Mouse (Mus musculus): ENCODE measurements around the gene Enpp7. TPM values are rescaled to one million over a fixed set of nuclear protein-coding genes. Genes with fewer than 3 reads are reported as not detected.

The Enpp7 gene
- polyA plus RNA-seq, 1 experiment from 2014 or later, result not detected

DNA sequence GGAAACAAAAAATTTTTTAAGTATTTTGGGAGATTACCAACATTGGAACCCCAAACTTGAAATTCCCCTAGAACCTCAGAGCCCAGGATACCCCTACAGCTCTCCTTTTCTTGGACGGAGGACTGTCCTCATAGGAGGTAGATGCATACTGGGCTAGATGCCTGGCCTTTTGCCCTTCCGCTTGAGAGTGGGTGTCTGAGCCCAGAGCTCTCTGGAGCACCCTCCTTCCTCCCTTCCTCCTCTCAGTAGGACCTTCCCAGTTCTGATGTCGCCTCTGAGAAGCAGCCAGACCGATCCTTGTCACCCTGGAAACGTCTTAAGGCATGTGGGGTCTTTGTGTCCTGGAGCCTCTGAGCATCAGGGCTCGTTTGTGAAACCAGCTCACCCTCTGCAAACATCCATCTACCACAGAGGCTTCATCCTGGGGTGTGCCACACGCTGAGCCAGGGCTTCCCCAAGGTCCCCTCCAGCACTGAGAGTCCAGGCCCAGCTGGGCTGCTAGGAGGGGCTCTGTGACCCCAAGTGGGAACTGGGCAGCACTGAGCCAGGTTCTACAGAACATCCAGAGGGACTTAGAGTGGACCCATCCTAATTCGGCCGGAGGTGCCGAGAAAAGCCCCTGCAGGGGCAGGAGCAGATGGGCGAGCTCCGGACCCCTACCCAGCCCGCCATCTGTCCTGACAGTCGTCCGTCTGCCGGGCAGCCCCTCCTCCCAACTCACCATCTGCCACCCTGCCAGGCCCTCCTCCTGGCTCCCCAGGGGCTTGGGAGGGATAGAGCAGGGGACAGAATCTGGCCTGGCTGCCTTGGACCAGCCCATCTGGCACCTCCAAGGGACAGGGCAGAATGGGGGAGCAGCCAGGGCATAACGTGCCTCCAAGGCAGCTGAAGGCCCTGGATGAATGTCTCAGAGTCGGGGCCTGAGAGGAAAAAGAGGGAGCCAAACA, 15.3 kb upstream of the Enpp7 start:
- peaks cover 30% of the 10 kb centered on the region for H3K27me3 ChIP-seq
- no peak overlapping the region for H3K4me2 ChIP-seq
- 0 out of 2 replicates have a peak overlapping the region, but pooled peaks have one; percentile 21 for H3K9ac ChIP-seq
- H3K4me3 ChIP-seq (replicated peaks), result no peak overlapping the region
- peak overlapping the region; percentile 83 for H3K27ac ChIP-seq
- no peaks in the 10 kb centered on the region for H3K9me3 ChIP-seq
- peak; percentile 68 for ATAC-seq (ENCODE audit: low FRiP score)
- no peaks in the 10 kb centered on the region for H3K36me3 ChIP-seq (replicated peaks)
- 41% methylated on average over 18 of the region's 18 CpGs for WGBS
- H3K4me1 ChIP-seq, result peaks cover 27% of the 10 kb centered on the region

DNA sequence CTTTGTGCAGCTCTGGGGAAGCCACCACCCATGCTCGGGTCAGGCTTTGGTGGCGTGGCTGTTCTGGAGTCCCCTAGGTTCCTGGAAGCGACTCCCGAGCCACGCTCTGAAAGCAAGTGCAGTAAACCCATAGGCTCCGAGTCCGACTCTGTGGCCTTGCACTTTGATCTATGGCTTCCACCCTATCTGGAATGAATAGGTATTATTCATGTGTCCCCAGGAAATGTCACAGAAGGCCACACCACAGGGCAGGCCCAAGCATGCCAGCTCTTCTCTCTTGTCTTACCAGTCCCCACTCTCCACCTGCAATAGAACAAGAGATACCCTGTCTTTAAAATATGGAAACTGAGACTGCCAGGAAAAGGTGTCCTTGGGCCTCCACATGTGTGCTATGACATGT, 13.6 kb upstream of the Enpp7 start:
- H3K9me3 ChIP-seq, result no peaks in the 10 kb centered on the region
- no peak overlapping the region for H3K4me3 ChIP-seq (replicated peaks)
- H3K27me3 ChIP-seq, result peaks cover 41% of the 10 kb centered on the region
- ATAC-seq (ENCODE audit: low FRiP score), result no peak
- no peak overlapping the region for H3K4me2 ChIP-seq
- H3K4me1 ChIP-seq, result peaks cover 27% of the 10 kb centered on the region
- 82% methylated on average over 7 of the region's 7 CpGs for WGBS
- no peaks in the 10 kb centered on the region for H3K36me3 ChIP-seq (replicated peaks)
- no peak overlapping the region for H3K9ac ChIP-seq
- H3K27ac ChIP-seq, result peak overlapping the region; percentile 83; the same call in 1 of the 2 replicates

DNA sequence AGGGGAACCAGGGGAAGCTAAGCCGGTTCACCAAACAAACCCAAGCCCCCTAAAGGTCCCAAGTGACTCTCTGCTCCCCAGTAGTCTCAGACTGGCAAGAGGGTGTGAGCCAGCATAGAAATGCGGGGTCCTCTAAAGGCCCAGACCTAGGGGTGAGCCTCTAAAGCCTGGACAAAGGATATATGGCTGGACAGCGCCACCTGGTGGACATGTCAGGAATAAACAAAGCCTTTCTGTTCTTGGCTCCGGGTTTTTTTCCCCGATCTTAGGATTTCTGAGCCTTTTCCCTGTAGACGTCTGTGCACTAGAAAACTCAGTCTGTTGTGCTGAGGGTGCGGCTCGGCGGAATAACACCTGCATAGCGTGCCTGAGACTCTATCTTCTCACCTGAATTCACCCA, 12.6 kb upstream of the Enpp7 start:
- no peak overlapping the region for H3K27ac ChIP-seq
- H3K4me3 ChIP-seq (replicated peaks), result no peak overlapping the region; the same call in 1 of the 2 replicates
- peaks cover 32% of the 10 kb centered on the region for H3K27me3 ChIP-seq
- ATAC-seq (ENCODE audit: low FRiP score), result peak; percentile 24; the same call in 1 of the 2 replicates
- H3K36me3 ChIP-seq (replicated peaks), result no peaks in the 10 kb centered on the region
- peak overlapping the region; percentile 36 for H3K4me2 ChIP-seq
- under 1% methylated on average over 10 of the region's 10 CpGs for WGBS
- peaks cover 27% of the 10 kb centered on the region for H3K4me1 ChIP-seq
- no peaks in the 10 kb centered on the region for H3K9me3 ChIP-seq
- H3K9ac ChIP-seq, result no peak overlapping the region

DNA sequence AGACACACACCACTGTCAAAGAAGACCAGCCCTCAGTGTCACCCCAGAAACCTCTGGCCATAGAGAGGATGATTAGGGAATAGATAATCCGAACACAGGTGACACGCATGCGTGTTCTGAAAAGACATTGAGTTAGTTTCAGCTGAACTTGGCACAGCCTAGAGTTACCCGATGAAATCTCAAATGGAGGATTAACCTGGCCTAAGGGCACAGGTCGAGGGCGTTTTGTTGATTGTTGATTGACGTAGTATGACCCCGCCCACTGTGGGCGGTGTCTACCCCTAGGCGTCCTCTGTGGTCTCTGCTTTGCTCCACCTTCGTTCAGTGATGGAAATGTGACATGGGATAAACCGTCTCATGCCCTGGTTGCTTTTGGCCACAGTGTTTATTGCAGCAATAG, 12.1 kb upstream of the Enpp7 start:
- H3K4me2 ChIP-seq, result peak overlapping the region; percentile 36
- H3K4me3 ChIP-seq (replicated peaks), result no peak overlapping the region; the same call in 1 of the 2 replicates
- peak; percentile 15; the same call in 1 of the 2 replicates for ATAC-seq (ENCODE audit: low FRiP score)
- peaks cover 27% of the 10 kb centered on the region for H3K4me1 ChIP-seq
- 14% methylated on average over 12 of the region's 12 CpGs for WGBS
- no peaks in the 10 kb centered on the region for H3K9me3 ChIP-seq
- H3K27ac ChIP-seq, result no peak overlapping the region
- no peak overlapping the region for H3K9ac ChIP-seq
- no peaks in the 10 kb centered on the region for H3K36me3 ChIP-seq (replicated peaks)
- peaks cover 27% of the 10 kb centered on the region for H3K27me3 ChIP-seq

DNA sequence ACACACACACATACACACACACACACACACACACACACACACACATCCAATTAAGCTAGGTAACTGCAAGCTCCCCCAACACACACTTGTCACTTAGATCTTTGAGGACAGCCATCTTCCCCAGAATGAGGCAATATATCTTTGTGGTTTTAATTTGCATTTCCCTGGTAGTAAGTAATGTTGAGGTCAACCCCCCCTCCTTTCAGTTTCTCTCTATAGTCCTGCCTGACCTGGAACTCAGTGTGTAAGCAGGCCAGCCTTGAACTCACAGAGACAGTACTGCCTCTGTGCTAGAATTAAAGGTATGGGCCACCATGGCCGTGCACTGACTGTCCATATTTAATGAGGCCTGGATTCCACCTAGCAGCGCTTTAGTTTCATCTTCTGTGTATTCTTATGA, 7.6 kb upstream of the Enpp7 start:
- no peak for ATAC-seq (ENCODE audit: low FRiP score)
- H3K4me2 ChIP-seq, result no peak overlapping the region
- H3K4me3 ChIP-seq (replicated peaks), result no peak overlapping the region
- H3K27ac ChIP-seq, result no peak overlapping the region
- H3K9me3 ChIP-seq, result no peaks in the 10 kb centered on the region
- peaks cover 19% of the 10 kb centered on the region for H3K4me1 ChIP-seq
- no peak overlapping the region for H3K9ac ChIP-seq
- peaks cover 32% of the 10 kb centered on the region for H3K27me3 ChIP-seq
- no peaks in the 10 kb centered on the region for H3K36me3 ChIP-seq (replicated peaks)
- WGBS, result 82% methylated on average over 2 of the region's 2 CpGs

DNA sequence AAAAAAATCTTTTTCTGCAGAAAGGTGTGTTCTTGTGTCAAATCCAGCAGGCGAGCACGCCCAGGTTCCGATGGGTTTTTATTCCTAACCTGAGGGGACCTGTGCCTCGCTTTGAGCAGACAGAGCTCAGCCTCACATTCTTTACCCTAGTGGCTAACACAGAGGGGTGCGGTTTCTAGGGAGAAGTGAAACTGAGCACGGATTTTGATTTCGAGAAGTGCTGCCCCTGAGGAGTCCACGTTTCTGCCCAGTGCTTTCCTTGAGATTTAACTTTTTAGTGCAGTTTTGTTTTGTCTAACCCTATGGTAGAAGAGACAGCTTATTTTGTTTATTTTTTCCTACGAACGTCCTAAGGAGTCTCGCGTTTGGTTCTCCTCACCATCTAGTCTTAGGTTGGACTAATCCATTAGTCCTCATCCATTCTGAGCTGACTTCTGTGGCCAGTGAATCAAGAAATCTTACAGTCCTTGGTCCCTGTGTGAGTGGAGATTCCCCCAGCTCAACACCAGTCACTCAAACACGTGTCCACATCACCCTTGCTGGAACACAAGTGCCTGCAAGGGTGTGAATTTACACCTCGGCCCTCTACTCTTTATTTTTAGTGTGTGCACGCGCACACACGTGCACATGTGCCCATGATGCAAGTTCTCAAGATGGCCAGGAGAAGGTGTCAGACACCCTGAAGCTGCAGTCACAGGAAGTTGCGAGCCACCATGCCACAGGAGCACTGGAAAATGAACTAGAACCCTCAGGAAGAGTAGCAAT, 6.8 kb upstream of the Enpp7 start:
- peaks cover 16% of the 10 kb centered on the region; the same call in 1 of the 2 replicates for H3K4me1 ChIP-seq
- no peaks in the 10 kb centered on the region for H3K9me3 ChIP-seq
- H3K27me3 ChIP-seq, result peaks cover 29% of the 10 kb centered on the region
- H3K4me3 ChIP-seq (replicated peaks), result no peak overlapping the region
- no peak overlapping the region for H3K27ac ChIP-seq
- no peak for ATAC-seq (ENCODE audit: low FRiP score)
- H3K4me2 ChIP-seq, result no peak overlapping the region
- H3K36me3 ChIP-seq (replicated peaks), result no peaks in the 10 kb centered on the region
- WGBS, result 67% methylated on average over 18 of the region's 18 CpGs
- H3K9ac ChIP-seq, result no peak overlapping the region

DNA sequence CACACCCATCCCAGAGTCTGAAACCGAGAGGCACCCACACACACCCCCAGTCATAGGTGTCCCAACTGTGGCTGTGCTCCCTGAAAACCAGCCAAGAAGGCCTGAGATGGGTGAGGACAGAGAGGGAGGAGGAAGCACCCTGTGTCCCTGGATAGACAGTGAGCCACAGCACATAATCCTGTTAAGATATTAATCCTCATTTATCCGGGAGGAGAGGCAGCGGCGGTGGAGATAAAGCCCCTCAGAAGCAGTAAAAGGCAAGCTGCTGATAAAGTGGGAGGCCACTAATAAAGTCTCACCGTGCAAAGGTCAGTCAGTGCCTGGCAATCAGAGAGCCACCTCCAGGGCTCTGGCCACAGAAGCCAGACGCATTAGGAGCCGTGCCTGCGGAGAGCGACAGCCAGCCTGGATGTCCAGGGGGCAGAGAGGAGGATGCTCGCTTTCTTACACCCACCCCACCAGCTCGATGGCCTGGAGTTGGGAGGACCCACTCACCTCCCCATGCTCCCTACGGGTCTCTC, 5.3 kb upstream of the Enpp7 start:
- no peak overlapping the region for H3K4me3 ChIP-seq (replicated peaks)
- no peak overlapping the region for H3K9ac ChIP-seq
- no peaks in the 10 kb centered on the region for H3K36me3 ChIP-seq (replicated peaks)
- peaks cover 31% of the 10 kb centered on the region; the same call in 1 of the 2 replicates for H3K27me3 ChIP-seq
- H3K9me3 ChIP-seq, result no peaks in the 10 kb centered on the region
- ATAC-seq (ENCODE audit: low FRiP score), result no peak
- H3K4me2 ChIP-seq, result no peak overlapping the region
- H3K4me1 ChIP-seq, result peaks cover 16% of the 10 kb centered on the region; the same call in 1 of the 2 replicates
- H3K27ac ChIP-seq, result no peak overlapping the region
- 60% methylated on average over 12 of the region's 12 CpGs for WGBS

DNA sequence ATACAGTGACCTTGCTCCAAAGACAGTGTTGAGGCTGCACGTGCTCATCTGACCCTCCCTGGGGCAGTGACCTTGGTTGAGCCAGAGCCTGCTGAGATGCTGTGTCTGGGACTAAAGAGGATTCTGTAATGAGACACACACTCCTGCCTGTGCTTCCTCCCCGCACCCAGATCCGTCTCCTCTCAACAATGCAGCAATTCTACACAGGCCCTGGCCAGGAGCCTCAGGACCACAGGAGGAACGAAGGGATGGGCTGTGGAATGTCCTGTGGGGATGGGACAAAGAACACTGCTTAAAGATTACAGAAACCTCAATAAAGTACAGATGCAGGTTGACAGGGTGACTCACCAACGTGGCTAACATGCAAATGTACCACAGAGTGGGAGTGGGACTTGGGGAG, 2.4 kb upstream of the Enpp7 start:
- no peak overlapping the region for H3K4me2 ChIP-seq
- 62% methylated on average over 5 of the region's 5 CpGs for WGBS

DNA sequence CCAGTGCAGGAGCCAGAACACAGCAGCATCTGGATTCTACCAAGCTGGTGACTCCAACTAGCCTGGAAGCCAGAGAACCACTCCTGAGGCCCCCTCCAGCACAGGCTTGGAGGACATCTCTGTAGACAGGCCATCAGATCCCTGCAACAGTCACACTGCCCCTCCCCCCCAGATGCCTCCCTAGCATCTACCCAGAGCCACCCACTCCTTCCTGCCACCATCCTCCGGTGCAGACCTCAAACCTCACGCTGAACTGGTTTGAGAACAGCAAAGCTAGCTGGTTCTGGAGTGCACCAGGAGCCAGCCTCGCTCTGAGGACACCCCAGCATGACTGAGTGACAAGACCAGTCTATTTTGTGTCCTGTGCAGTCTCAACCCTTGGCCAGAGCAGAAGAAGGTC, 4.8 kb downstream of the Enpp7 start:
- H3K4me1 ChIP-seq, result peaks cover 7% of the 10 kb centered on the region
- H3K9me3 ChIP-seq, result no peaks in the 10 kb centered on the region
- H3K36me3 ChIP-seq (replicated peaks), result no peaks in the 10 kb centered on the region
- no peak for ATAC-seq (ENCODE audit: low FRiP score)
- no peak overlapping the region for H3K4me2 ChIP-seq
- 78% methylated on average over 3 of the region's 3 CpGs for WGBS
- no peak overlapping the region for H3K4me3 ChIP-seq (replicated peaks)
- no peak overlapping the region for H3K27ac ChIP-seq
- no peak overlapping the region for H3K9ac ChIP-seq
- peaks cover 22% of the 10 kb centered on the region for H3K27me3 ChIP-seq

More for the DNA sequence above, 2.4 kb upstream of the Enpp7 start:
- 0 out of 2 replicates have a peak, but pooled peaks cover 20% of the 10 kb centered on the region for H3K27me3 ChIP-seq
- H3K36me3 ChIP-seq (replicated peaks), result no peaks in the 10 kb centered on the region
- peaks cover 16% of the 10 kb centered on the region; the same call in 1 of the 2 replicates for H3K4me1 ChIP-seq
- ATAC-seq (ENCODE audit: low FRiP score), result no peak
- no peak overlapping the region for H3K27ac ChIP-seq
- H3K9ac ChIP-seq, result no peak overlapping the region
- no peaks in the 10 kb centered on the region for H3K9me3 ChIP-seq
- H3K4me3 ChIP-seq (replicated peaks), result no peak overlapping the region

DNA sequence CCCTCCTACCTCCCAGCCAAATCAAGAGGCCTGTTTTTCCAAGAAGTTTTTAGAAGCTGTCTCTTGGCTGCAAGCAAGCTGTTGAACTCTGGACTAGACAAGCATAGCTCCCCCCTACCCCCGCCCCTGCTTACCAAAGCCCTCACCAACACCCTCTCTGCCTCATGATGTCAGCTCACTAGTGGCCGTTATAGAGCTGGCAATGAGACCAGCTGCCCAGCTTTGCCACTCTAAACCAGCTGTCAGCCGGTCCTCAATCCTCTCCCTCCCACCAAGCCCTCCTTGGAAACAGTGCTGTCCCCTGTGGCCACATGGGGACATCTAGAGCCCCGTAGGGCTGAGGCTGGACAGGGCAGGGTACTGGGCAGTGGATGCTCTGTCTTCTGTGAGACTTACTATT, 7.5 kb downstream of the Enpp7 start:
- no peaks in the 10 kb centered on the region for H3K36me3 ChIP-seq (replicated peaks)
- peaks cover 27% of the 10 kb centered on the region for H3K4me1 ChIP-seq
- H3K9me3 ChIP-seq, result no peaks in the 10 kb centered on the region
- 0 out of 2 replicates have a peak overlapping the region, but pooled peaks have one; percentile 1 for H3K9ac ChIP-seq
- no peak overlapping the region for H3K4me3 ChIP-seq (replicated peaks)
- WGBS, result 22% methylated on average over 4 of the region's 4 CpGs
- ATAC-seq (ENCODE audit: low FRiP score), result no peak
- H3K4me2 ChIP-seq, result no peak overlapping the region
- peaks cover 36% of the 10 kb centered on the region for H3K27me3 ChIP-seq
- no peak overlapping the region for H3K27ac ChIP-seq

DNA sequence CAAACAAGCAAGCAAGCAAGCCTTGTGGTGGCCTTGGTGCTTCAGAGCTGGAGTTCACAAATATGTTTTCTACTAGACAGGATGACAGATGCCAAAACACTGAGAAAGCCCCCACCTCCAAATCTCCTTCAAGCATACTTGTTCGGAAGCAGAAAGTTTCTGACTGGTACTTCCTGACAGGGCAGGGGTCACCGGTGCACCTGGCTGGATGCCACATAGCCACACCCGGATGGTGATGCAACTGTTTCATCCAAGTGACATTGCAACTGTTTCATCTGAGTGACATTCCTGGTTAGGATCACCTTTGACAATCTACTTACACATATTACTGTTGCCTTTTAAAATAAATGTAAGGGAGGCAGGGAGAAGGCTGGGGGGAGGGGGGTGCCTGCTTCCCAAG, 9.2 kb downstream of the Enpp7 start:
- peaks cover 48% of the 10 kb centered on the region for H3K27me3 ChIP-seq
- no peaks in the 10 kb centered on the region for H3K9me3 ChIP-seq
- H3K4me1 ChIP-seq, result peaks cover 27% of the 10 kb centered on the region
- H3K27ac ChIP-seq, result no peak overlapping the region
- H3K9ac ChIP-seq, result peak overlapping the region; percentile 7; the same call in 1 of the 2 replicates
- no peaks in the 10 kb centered on the region for H3K36me3 ChIP-seq (replicated peaks)
- no peak for ATAC-seq (ENCODE audit: low FRiP score)
- H3K4me2 ChIP-seq, result no peak overlapping the region
- 84% methylated on average over 3 of the region's 3 CpGs for WGBS
- H3K4me3 ChIP-seq (replicated peaks), result no peak overlapping the region

All from forebrain, embryonic 12.5 days (tissue).